Mouse (Mus musculus) stomach, embryonic 16.5 days (tissue): Measurements from ENCODE around the gene Zfp457. TPM values are rescaled to one million over a fixed set of nuclear protein-coding genes. Genes with fewer than 3 reads are reported as not detected.

ENCODE experiments used
- ATAC-seq: fragments of 200-750 bp; cut with Nextera tagmentation; 2 replicates; pipeline ENCODE4 v1.8.0; 2017; ENCODE audit warnings: moderate number of reproducible peaks, moderate TSS enrichment; ENCODE audit not compliant: insufficient read depth, low FRiP score
- H3K27ac ChIP-seq: fragments of 300-500 bp; sonication (generic); 2 replicates; pipeline ENCODE4 v1.5.1; 2014; ENCODE audit warnings: low read length
- H3K27me3 ChIP-seq: fragments of 300-500 bp; sonication (generic); 2 replicates; pipeline ENCODE4 v1.6.1; 2014; ENCODE audit warnings: low read length, control low read depth, mixed read lengths; ENCODE audit not compliant: control insufficient read depth, insufficient read depth
- H3K36me3 ChIP-seq: fragments of 300-500 bp; sonication (generic); 2 replicates; pipeline ENCODE4 v1.6.1; 2014; ENCODE audit warnings: low read length; ENCODE audit not compliant: control insufficient read depth, insufficient read depth
- H3K4me1 ChIP-seq: fragments of 300-500 bp; sonication (generic); 2 replicates; pipeline ENCODE4 v1.6.1; 2014; ENCODE audit warnings: low read length, control low read depth, mixed read lengths; ENCODE audit not compliant: control insufficient read depth, insufficient read depth
- H3K4me2 ChIP-seq: fragments of 300-500 bp; sonication (generic); 2 replicates; pipeline ENCODE4 v1.6.1; 2014; ENCODE audit warnings: low read depth, low read length, mixed read lengths
- H3K4me3 ChIP-seq: fragments of 300-500 bp; sonication (generic); replicated peaks from 2 replicates; pipeline ENCODE4 v1.5.1; 2014; ENCODE audit warnings: mild to moderate bottlenecking, low read length
- H3K9ac ChIP-seq: fragments of 300-500 bp; sonication (generic); 2 replicates; pipeline ENCODE4 v1.6.1; 2014; ENCODE audit warnings: low read length
- H3K9me3 ChIP-seq: fragments of 300-500 bp; sonication (generic); replicated peaks from 2 replicates; pipeline ENCODE4 v1.6.1; 2016; ENCODE audit warnings: low read length, control low read depth; ENCODE audit not compliant: control insufficient read depth
- WGBS: fragments of 180-500 bp; shearing (Covaris S2); extraction: QIAGEN DNeasy Blood & Tissue Kit; methylation state at CpG from one replicate; pipeline ENCODE4 v1.1.7; 2014; 5-methylcytosine and 5-hydroxymethylcytosine counted together
- polyA plus RNA-seq: library from polyadenylated mRNA; unstranded; fragments of >200 nt; fragmentation: Nextera tagmentation; extraction: Ambion mirVana; gene quantifications from 2 replicates; pipeline ENCODE4 v1.2.1, GENCODE M21; 2015

The Zfp457 gene
- polyA plus RNA-seq, 1 experiment from 2014 or later, result 0.85 TPM

GRCm38 (mm10) chr13:67268568-67269369, 37.5 kb downstream of the Zfp457 start:
- Histone ChIP-seq H3K9me3 (no peaks in the 10 kb centered on the region), H3K9ac (peak overlapping the region; percentile 76), H3K27ac (no peak overlapping the region), H3K27me3 (no peaks in the 10 kb centered on the region), H3K4me1 (no peaks in the 10 kb centered on the region), H3K4me2 (peak overlapping the region; percentile 66), H3K36me3 (no peaks in the 10 kb centered on the region), H3K4me3 (peak overlapping the region; percentile 80)
- 5% methylated on average over 18 of the region's 18 CpGs for WGBS
- peak; percentile 96 for ATAC-seq

Other genes starting within 250 kb of the Zfp457 start
- 3.9 TPM in 2 replicates for gene Zfp712, start 245.3 kb downstream of the Zfp457 start, polyA plus RNA-seq
- 3.7 and 4.6 TPM in 2 replicates for gene Zfp708, start 208.5 kb downstream of the Zfp457 start, polyA plus RNA-seq
- 3.1 and 3.3 TPM in 2 replicates for gene Gm28557, start 197.9 kb downstream of the Zfp457 start, polyA plus RNA-seq
- 0.31 and 0.47 TPM in 2 replicates for gene Rslcan18, start 190.2 kb downstream of the Zfp457 start, polyA plus RNA-seq
- gene Zfp759, start 184.8 kb downstream of the Zfp457 start, polyA plus RNA-seq, result 1.9 and 2.1 TPM in 2 replicates
- 7.5 and 10.0 TPM in 2 replicates for gene Rsl1, start 133.3 kb downstream of the Zfp457 start, polyA plus RNA-seq
- 2.1 and 2.2 TPM in 2 replicates for gene Zfp455, start 112.0 kb downstream of the Zfp457 start, polyA plus RNA-seq
- 1.4 and 1.6 TPM in 2 replicates for gene Zfp458, start 28.0 kb downstream of the Zfp457 start, polyA plus RNA-seq
- gene Zfp595, start 26.1 kb upstream of the Zfp457 start, polyA plus RNA-seq, result 2.6 and 3.1 TPM in 2 replicates
- 0.28 TPM in 1 of 2 replicates, not detected in the other for gene Gm28044, start 54.1 kb upstream of the Zfp457 start, polyA plus RNA-seq
- gene Zfp953, start 54.1 kb upstream of the Zfp457 start, polyA plus RNA-seq, result 1.4 and 1.5 TPM in 2 replicates
- gene Gm28041, start 69.2 kb upstream of the Zfp457 start, polyA plus RNA-seq, result 0.36 and 0.50 TPM in 2 replicates
- gene Zfp456, start 69.3 kb upstream of the Zfp457 start, polyA plus RNA-seq, result 1.7 and 2.5 TPM in 2 replicates
- gene Zfp429, start 93.3 kb upstream of the Zfp457 start, polyA plus RNA-seq, result 6.7 TPM in 2 replicates
- gene Zfp459, start 114.9 kb upstream of the Zfp457 start, polyA plus RNA-seq, result 0.75 and 1.2 TPM in 2 replicates
- 8.9 and 9.8 TPM in 2 replicates for gene Zfp874a, start 145.1 kb upstream of the Zfp457 start, polyA plus RNA-seq
- 2.8 and 2.9 TPM in 2 replicates for gene Zfp874b, start 177.8 kb upstream of the Zfp457 start, polyA plus RNA-seq
- 12.8 and 14.2 TPM in 2 replicates for gene Zfp58, start 194.1 kb upstream of the Zfp457 start, polyA plus RNA-seq
- gene Gm26965, start 219.7 kb upstream of the Zfp457 start, polyA plus RNA-seq, result not detected in 2 replicates
- 21.2 and 21.3 TPM in 2 replicates for gene Zfp87, start 219.7 kb upstream of the Zfp457 start, polyA plus RNA-seq
- 11.2 and 12.4 TPM in 2 replicates for gene Zfp748, start 247.3 kb upstream of the Zfp457 start, polyA plus RNA-seq